Mouse (Mus musculus): ENCODE measurements around the gene Plscr2. TPM values are rescaled to one million over a fixed set of nuclear protein-coding genes. Genes with fewer than 3 reads are reported as not detected.

Gene Plscr2
- total RNA-seq (2018; cell fraction: chromatin; rRNA removed), result 1 to 10 TPM in 9 of 26 experiments, not detected in 17; 1.2 to 6.0 (median 3.0) TPM
- under 1 TPM in 3 of 26 experiments, not detected in 23; 0.05 to 0.17 (median 0.07) TPM for total RNA-seq (2018; cell fraction: cytosol; rRNA removed)
- total RNA-seq (2018; cell fraction: nucleus; rRNA removed), result 1 to 10 TPM in 10 of 26 experiments, under 1 TPM in 7, not detected in 9; 0.32 to 3.2 (median 1.2) TPM
- not detected in 3 replicates for polyA plus RNA-seq (2018)

- 90% methylated on average over 8 of the region's 9 CpGs for WGBS (ENCODE audit: missing documents)
- H3K4me3 ChIP-seq (ENCODE audit: inconsistent target), result no peak within 1 kb of the TSS
- no peaks in the 10 kb centered on the region; the same call in 1 of the 2 replicates for H3K36me3 ChIP-seq (ENCODE audit: inconsistent target)
- H3K27ac ChIP-seq, result no peak within 1 kb of the TSS
- H3K79me2 ChIP-seq (ENCODE audit: inconsistent target), result no peaks in the 10 kb centered on the region
Measured at GRCm38 (mm10) chr9:92275486-92276207, at the start of gene Plscr2. Plscr2 (plus strand) TSS chr9:92275602.

- 23% methylated on average over 3 of the region's 3 CpGs for WGBS (ENCODE audit: missing documents)
- no peak overlapping the region for H3K27ac ChIP-seq
- H3K36me3 ChIP-seq (ENCODE audit: inconsistent target), result no peaks in the 10 kb centered on the region
- no peak overlapping the region for H3K4me3 ChIP-seq (ENCODE audit: inconsistent target)
- H3K79me2 ChIP-seq (ENCODE audit: inconsistent target), result no peaks in the 10 kb centered on the region
Measured at GRCm38 (mm10) chr9:92226127-92226655, 49.2 kb upstream of the Plscr2 start.

- no peaks in the 10 kb centered on the region for H3K36me3 ChIP-seq (ENCODE audit: inconsistent target)
- WGBS (ENCODE audit: missing documents), result 75% methylated on average over 3 of the region's 3 CpGs
Measured at GRCm38 (mm10) chr9:92226795-92227194, 48.6 kb upstream of the Plscr2 start.

GRCm38 (mm10) chr9:92228867-92229832, 46.3 kb upstream of the Plscr2 start:
- H3K79me2 ChIP-seq (ENCODE audit: inconsistent target), result no peaks in the 10 kb centered on the region
- H3K4me3 ChIP-seq (ENCODE audit: inconsistent target), result no peak overlapping the region
- WGBS (ENCODE audit: missing documents), result 80% methylated on average over 16 of the region's 16 CpGs
- H3K36me3 ChIP-seq (ENCODE audit: inconsistent target), result no peaks in the 10 kb centered on the region
- no peak overlapping the region for H3K27ac ChIP-seq

More at GRCm38 (mm10) chr9:92226795-92227194, 48.6 kb upstream of the Plscr2 start:
- Histone ChIP-seq H3K4me3 (ENCODE audit: inconsistent target) (no peak overlapping the region), H3K79me2 (ENCODE audit: inconsistent target) (no peaks in the 10 kb centered on the region), H3K27ac (no peak overlapping the region)

GRCm38 (mm10) chr9:92229833-92230205, 45.6 kb upstream of the Plscr2 start:
- H3K27ac ChIP-seq, result no peak overlapping the region
- H3K79me2 ChIP-seq (ENCODE audit: inconsistent target), result no peaks in the 10 kb centered on the region
- H3K36me3 ChIP-seq (ENCODE audit: inconsistent target), result no peaks in the 10 kb centered on the region
- no peak overlapping the region for H3K4me3 ChIP-seq (ENCODE audit: inconsistent target)
- 56% methylated on average over 2 of the region's 2 CpGs for WGBS (ENCODE audit: missing documents)

DNA sequence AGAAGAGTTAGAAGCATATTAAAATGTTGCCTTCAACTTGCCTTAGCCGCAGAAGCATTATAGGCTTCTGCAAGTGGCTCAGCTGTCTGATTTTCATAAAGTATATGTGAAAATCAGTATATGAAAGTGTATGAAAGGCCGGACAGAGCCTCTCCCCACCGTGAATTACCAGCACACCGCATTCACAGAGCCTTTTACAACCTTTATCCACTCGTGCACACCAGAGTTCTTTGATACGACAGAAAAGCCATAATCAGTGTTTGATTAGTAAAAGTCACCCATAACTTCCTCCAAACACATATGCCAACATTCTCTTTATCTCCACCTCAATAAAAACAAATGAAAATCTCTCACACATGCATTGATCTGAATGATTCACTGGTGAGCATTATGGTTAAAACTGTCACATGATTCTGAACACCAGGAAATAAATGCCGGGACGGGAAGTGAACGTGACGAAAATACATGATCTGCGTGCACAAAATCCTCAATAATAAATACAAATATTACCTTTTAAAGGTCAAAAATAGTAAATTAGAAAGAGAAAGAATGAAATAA, 40.4 kb upstream of the Plscr2 start:
- H3K36me3 ChIP-seq (ENCODE audit: inconsistent target), result no peaks in the 10 kb centered on the region
- 93% methylated on average over 11 of the region's 11 CpGs for WGBS (ENCODE audit: missing documents)
- H3K79me2 ChIP-seq (ENCODE audit: inconsistent target), result no peaks in the 10 kb centered on the region
- H3K27ac ChIP-seq, result no peak overlapping the region
- H3K4me3 ChIP-seq (ENCODE audit: inconsistent target), result no peak overlapping the region

- Histone ChIP-seq H3K4me3 (ENCODE audit: inconsistent target) (no peak overlapping the region), H3K79me2 (ENCODE audit: inconsistent target) (peaks cover 27% of the 10 kb centered on the region), H3K36me3 (ENCODE audit: inconsistent target) (no peaks in the 10 kb centered on the region), H3K27ac (no peak overlapping the region)
- 85% methylated on average over 7 of the region's 7 CpGs for WGBS (ENCODE audit: missing documents)
Measured at GRCm38 (mm10) chr9:92248773-92249446, 26.5 kb upstream of the Plscr2 start.

GRCm38 (mm10) chr9:92249447-92249852, 26.0 kb upstream of the Plscr2 start, which contains the start of gene Plscr1:
Plscr1 (plus strand) TSS chr9:92249750.
- WGBS (ENCODE audit: missing documents), result 29% methylated on average over 7 of the region's 7 CpGs
- peak within 1 kb of the TSS; percentile 75 for H3K4me3 ChIP-seq (ENCODE audit: inconsistent target)
- peaks cover 32% of the 10 kb centered on the region for H3K79me2 ChIP-seq (ENCODE audit: inconsistent target)
- H3K27ac ChIP-seq, result peak within 1 kb of the TSS; percentile 86
- H3K36me3 ChIP-seq (ENCODE audit: inconsistent target), result no peaks in the 10 kb centered on the region

DNA sequence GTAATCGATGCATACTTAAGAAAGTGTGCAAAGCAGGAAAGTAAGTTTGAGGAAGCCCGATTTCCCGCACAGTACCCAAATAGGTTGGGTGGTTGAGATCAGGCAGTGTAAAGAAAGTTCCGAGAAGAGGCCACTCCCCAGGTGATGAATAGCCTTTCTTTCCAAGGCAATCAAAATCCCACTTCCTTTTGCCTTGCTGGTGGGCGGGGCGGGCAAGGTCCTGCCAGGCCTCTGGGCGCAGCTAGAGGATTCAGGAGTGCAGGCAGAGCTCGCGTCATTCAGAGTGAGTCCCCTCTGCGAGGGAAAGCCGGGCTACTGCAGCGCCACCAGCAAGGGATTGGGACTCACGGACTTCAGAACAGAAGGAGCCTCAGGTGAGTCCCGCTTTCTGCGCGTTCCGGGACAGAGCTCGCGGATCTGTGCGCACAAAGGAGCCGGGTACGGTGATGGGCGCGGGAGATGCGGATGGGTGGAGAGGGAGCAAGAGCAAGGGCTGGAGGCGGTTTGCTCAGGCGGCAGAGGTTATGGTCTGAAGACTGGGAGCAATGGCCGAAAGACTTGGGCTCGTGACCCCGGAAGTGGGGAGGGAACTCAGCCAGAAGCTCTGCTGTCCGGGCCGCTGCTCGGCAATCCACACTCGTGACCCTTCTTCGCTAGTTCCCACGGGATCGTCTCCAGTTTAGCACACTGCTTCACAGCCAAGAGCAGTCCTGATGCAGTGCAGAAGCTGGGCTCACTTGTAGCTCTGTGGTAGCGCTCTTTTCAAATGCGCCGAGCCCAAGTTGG, 25.2 kb upstream of the Plscr2 start:
- H3K27ac ChIP-seq, result peak overlapping the region; percentile 86
- H3K36me3 ChIP-seq (ENCODE audit: inconsistent target), result no peaks in the 10 kb centered on the region
- peak overlapping the region; percentile 75 for H3K4me3 ChIP-seq (ENCODE audit: inconsistent target)
- peaks cover 33% of the 10 kb centered on the region for H3K79me2 ChIP-seq (ENCODE audit: inconsistent target)
- 2% methylated on average over 40 of the region's 40 CpGs for WGBS (ENCODE audit: missing documents)

DNA sequence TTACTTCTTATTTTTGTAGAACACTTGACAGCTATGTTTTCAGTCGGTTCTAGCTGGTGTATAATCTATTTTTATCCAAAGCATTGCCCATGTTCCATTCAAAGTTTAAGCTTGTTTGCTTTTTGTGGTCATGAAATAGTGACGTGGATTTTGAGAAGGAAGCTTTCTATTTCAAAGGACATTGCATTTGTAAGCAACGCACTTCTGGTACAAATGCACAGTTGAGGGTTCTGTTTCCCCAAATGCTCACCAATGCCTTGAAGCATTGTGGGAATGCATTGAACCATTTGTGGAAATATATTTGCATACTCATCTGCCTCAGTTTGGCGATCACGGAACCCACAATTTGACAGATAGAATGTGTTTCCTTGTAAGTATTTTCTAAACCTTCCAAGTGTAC, 22.7 kb upstream of the Plscr2 start:
- Histone ChIP-seq H3K79me2 (ENCODE audit: inconsistent target) (peaks cover 41% of the 10 kb centered on the region), H3K27ac (no peak overlapping the region), H3K4me3 (ENCODE audit: inconsistent target) (no peak overlapping the region), H3K36me3 (ENCODE audit: inconsistent target) (no peaks in the 10 kb centered on the region)
- 15% methylated on average over 5 of the region's 5 CpGs for WGBS (ENCODE audit: missing documents)

DNA sequence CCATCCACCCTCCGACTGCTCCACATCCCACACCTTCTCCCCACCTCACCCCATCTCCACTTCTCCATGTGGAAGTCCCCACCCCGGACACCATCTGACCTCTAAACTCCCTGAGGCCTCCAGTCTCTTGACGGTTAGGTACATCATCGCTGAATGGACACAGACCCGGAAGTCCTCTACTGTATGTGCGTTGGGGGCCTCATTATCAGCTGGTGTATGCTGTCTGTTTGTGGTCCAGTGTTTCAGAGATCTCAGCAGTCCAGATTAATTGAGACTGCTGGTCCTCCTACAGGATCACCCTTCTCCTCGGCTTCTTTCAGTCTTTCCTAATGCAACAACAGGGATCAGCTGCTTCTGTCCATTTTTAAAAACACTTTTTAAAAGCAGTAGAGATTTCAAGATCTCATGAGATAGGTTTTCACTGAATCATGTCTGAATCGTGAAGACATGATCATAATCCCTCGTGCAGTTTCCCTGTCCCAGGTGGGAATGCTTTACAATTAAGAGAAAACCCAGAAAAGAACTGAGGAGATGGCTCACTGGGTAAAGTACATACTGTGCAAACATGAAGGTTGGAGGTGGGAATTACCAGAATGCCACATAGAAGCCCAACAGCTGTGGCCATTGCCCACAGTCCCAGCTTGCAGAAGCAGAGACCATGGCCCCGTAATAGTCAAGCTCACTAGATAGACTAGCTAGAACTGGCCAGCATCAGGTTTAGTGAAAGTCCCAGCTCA, 21.6 kb upstream of the Plscr2 start:
- Histone ChIP-seq H3K27ac (no peak overlapping the region), H3K79me2 (ENCODE audit: inconsistent target) (peaks cover 41% of the 10 kb centered on the region), H3K36me3 (ENCODE audit: inconsistent target) (no peaks in the 10 kb centered on the region), H3K4me3 (ENCODE audit: inconsistent target) (no peak overlapping the region)
- 90% methylated on average over 10 of the region's 10 CpGs for WGBS (ENCODE audit: missing documents)

DNA sequence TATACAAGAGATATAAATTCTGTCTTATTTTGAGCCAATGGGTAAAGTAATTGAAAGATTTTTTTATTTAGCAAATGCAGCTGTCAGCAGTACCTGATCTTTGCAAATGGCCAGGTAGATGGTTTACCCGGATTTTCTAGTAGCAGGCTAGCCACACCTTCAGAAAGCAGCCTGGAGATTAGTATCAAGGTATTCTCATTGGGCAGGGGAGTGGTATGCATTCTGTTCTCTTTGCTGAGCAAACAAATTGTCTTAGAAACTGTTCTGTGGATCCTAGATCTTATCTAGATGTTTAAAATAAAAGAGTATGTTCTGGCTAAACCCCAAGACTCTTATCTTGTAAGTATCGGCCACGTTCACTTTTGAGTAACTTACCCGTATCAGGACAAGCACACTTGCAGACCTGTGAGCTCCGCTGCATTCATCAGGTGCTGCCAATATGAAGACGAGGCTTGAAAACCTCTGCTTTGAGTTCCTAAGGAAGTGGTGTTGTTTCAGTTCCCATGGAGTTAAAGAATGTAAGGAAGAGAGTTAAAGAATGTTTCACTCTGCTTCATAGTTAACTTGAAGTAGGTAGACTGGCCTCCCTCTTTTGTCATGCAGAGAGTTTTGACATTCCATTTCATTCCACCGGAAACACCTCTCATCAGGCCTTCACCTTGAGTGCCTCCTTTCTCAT, 14.8 kb upstream of the Plscr2 start:
- Histone ChIP-seq H3K36me3 (ENCODE audit: inconsistent target) (peaks cover 25% of the 10 kb centered on the region; the same call in 1 of the 2 replicates), H3K4me3 (ENCODE audit: inconsistent target) (no peak overlapping the region), H3K27ac (no peak overlapping the region), H3K79me2 (ENCODE audit: inconsistent target) (peaks cover 8% of the 10 kb centered on the region; the same call in 1 of the 2 replicates)
- 88% methylated on average over 7 of the region's 7 CpGs for WGBS (ENCODE audit: missing documents)

All from macrophage (primary cell).